Mouse (Mus musculus) neural tube, embryonic 14.5 days (tissue): ENCODE data around the gene 2610528A11Rik. TPM values are rescaled to one million over a fixed set of nuclear protein-coding genes. Genes with fewer than 3 reads are reported as not detected.

ENCODE experiments used
- ATAC-seq: fragments of 200-750 bp; cut with Nextera tagmentation; 2 replicates; pipeline ENCODE4 v1.8.0; 2017; ENCODE audit warnings: low read depth, mild to moderate bottlenecking, moderate TSS enrichment, moderate library complexity
- H3K27ac ChIP-seq: fragments of 300-500 bp; sonication (generic); 2 replicates; pipeline ENCODE4 v1.5.1; 2014; ENCODE audit warnings: low read depth, mild to moderate bottlenecking, control low read depth, low read length, moderate library complexity, mixed read lengths
- H3K27me3 ChIP-seq: fragments of 300-500 bp; sonication (generic); 2 replicates; pipeline ENCODE4 v1.6.1; 2014; ENCODE audit warnings: low read length; ENCODE audit not compliant: control insufficient read depth, insufficient read depth
- H3K36me3 ChIP-seq: fragments of 300-500 bp; sonication (generic); 2 replicates; pipeline ENCODE4 v1.6.1; 2014; ENCODE audit warnings: low read length, mixed read lengths; ENCODE audit not compliant: control insufficient read depth, insufficient read depth
- H3K4me1 ChIP-seq: fragments of 300-500 bp; sonication (generic); 2 replicates; pipeline ENCODE4 v1.6.1; 2014; ENCODE audit warnings: low read length; ENCODE audit not compliant: control insufficient read depth, insufficient read depth
- H3K4me2 ChIP-seq: fragments of 300-500 bp; sonication (generic); 2 replicates; pipeline ENCODE4 v1.6.1; 2014; ENCODE audit warnings: mild to moderate bottlenecking, low read depth, low read length, control low read depth
- H3K4me3 ChIP-seq: fragments of 300-500 bp; sonication (generic); 2 replicates; pipeline ENCODE4 v1.5.1; 2014; ENCODE audit warnings: low read depth, low read length, control low read depth, mixed read lengths
- H3K9ac ChIP-seq: fragments of 300-500 bp; sonication (generic); replicated peaks from 2 replicates; pipeline ENCODE4 v1.6.1; 2014; ENCODE audit warnings: low read depth, mild to moderate bottlenecking, control low read depth, low read length, mixed read lengths
- H3K9me3 ChIP-seq: fragments of 300-500 bp; sonication (generic); 2 replicates; pipeline ENCODE4 v1.6.1; 2016; ENCODE audit warnings: low read length; ENCODE audit not compliant: control insufficient read depth
- WGBS: fragments of 180-500 bp; shearing (Covaris S2); extraction: QIAGEN DNeasy Blood & Tissue Kit; methylation state at CpG from one replicate; pipeline ENCODE4 v1.1.7; 2014; 5-methylcytosine and 5-hydroxymethylcytosine counted together
- polyA plus RNA-seq: library from polyadenylated mRNA; unstranded; fragments of >200 nt; fragmentation: Nextera tagmentation; extraction: Ambion mirVana; gene quantifications from 2 replicates; pipeline ENCODE4 v1.2.1, GENCODE M21; 2014

The 2610528A11Rik gene
- polyA plus RNA-seq, 1 experiment from 2014 or later: not detected

- no peak within 1 kb of the TSS for H3K4me3 ChIP-seq
- no peak within 1 kb of the TSS for H3K4me2 ChIP-seq
- no peak for ATAC-seq
- H3K4me1 ChIP-seq: no peaks in the 10 kb centered on the region
- H3K27ac ChIP-seq: no peak within 1 kb of the TSS
- no peaks in the 10 kb centered on the region for H3K9me3 ChIP-seq
- H3K36me3 ChIP-seq: no peaks in the 10 kb centered on the region
- no peaks in the 10 kb centered on the region for H3K27me3 ChIP-seq
- no peak within 1 kb of the TSS for H3K9ac ChIP-seq
- WGBS: 77% methylated on average over 5 of the region's 5 CpGs
Measured at GRCm38 (mm10) chr14:37067629-37068028, 46.2 kb downstream of the 2610528A11Rik start, which contains the start of gene Lrit2. Lrit2 (plus strand) TSS chr14:37067929.

GRCm38 (mm10) chr14:37066636-37067035 is 47.2 kb downstream of the 2610528A11Rik start:
- H3K9me3 ChIP-seq: no peaks in the 10 kb centered on the region
- H3K4me2 ChIP-seq: no peak overlapping the region
- no peak overlapping the region for H3K4me3 ChIP-seq
- 74% methylated on average over 2 of the region's 2 CpGs for WGBS
- H3K27me3 ChIP-seq: no peaks in the 10 kb centered on the region
- no peak overlapping the region for H3K27ac ChIP-seq
- no peak overlapping the region for H3K9ac ChIP-seq
- H3K36me3 ChIP-seq: no peaks in the 10 kb centered on the region
- no peak for ATAC-seq
- H3K4me1 ChIP-seq: no peaks in the 10 kb centered on the region

GRCm38 (mm10) chr14:37064849-37065248 is 49.0 kb downstream of the 2610528A11Rik start:
- WGBS: 67% methylated on average over 2 of the region's 2 CpGs
- no peak overlapping the region for H3K9ac ChIP-seq
- no peaks in the 10 kb centered on the region for H3K9me3 ChIP-seq
- H3K27me3 ChIP-seq: no peaks in the 10 kb centered on the region
- H3K4me2 ChIP-seq: no peak overlapping the region
- no peak overlapping the region for H3K27ac ChIP-seq
- no peak overlapping the region for H3K4me3 ChIP-seq
- no peaks in the 10 kb centered on the region for H3K36me3 ChIP-seq
- H3K4me1 ChIP-seq: no peaks in the 10 kb centered on the region
- no peak for ATAC-seq

Other genes starting within 250 kb of the 2610528A11Rik start
- 98.0 and 105 TPM in 2 replicates for gene Ccser2, start 145.2 kb downstream of the 2610528A11Rik start, polyA plus RNA-seq
- gene Rgr, start 65.1 kb downstream of the 2610528A11Rik start, polyA plus RNA-seq: not detected in 2 replicates
- gene Lrit1, start 59.2 kb downstream of the 2610528A11Rik start, polyA plus RNA-seq: not detected in 2 replicates
- gene Lrit2, start 46.1 kb downstream of the 2610528A11Rik start, polyA plus RNA-seq: not detected in 2 replicates
- gene Cdhr1, start 15.7 kb downstream of the 2610528A11Rik start, polyA plus RNA-seq: 2.0 and 2.8 TPM in 2 replicates
- 212 and 219 TPM in 2 replicates for gene Ghitm, start 21.2 kb upstream of the 2610528A11Rik start, polyA plus RNA-seq